Mouse (Mus musculus) cerebellum, postnatal 4 days (tissue): ENCODE data around the gene Rnf41.
A peak's percentile ranks its signal among the peaks of the same experiment; 100 is the strongest.

ENCODE experiments used
- DNase-seq, 2 experiments: peaks; one replicate each; pipeline ENCODE4 v3.0.0; 2022; ENCODE audit warnings: low spot score in 2 of 2, mixed read lengths in 1 of 2

Rnf41 gene

GRCm38 (mm10) chr10:128385902-128386301 is 25.6 kb upstream of the Rnf41 start:
- DNase-seq: no peak

DNA sequence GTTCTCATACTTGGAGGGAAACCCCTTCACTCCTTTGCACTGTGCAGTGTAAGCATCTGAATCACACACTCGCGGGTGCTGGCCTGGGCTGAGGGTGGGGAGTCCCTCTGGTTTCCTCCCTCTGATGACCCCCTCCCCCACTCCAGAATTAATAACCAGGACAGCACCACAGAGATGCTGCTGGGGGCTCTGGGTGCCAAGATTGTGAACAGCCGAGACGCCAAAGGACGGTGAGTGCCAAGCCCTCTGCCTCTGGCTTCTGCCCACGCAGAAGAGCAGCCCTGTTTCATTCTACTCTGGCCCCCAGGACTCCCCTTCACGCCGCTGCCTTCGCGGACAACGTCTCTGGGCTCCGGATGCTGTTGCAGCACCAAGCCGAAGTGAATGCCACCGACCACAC is 22.5 kb upstream of the Rnf41 start:
- peak in 1 of 2 experiments; percentile 1 for DNase-seq

DNA sequence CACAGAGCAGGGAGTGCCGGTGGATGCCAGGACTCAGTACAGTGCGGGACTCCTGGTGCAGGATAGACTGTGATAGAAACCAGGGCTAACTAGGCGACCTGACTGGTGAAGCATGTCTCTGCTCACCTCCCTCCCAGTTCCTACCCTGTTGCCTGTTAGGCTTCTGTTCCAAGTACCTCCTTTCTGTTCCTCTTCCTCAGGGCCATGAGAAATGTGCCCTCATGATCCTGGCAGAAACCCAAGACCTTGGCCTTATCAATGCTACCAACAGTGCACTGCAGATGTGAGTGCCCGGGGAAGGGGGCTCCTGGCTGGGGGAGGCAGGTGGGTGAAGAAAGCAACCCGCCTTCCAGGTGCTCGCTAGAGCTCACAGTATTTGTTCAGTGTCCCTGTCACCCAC is 21.9 kb upstream of the Rnf41 start:
- peak in 1 of 2 experiments; percentile 2 for DNase-seq

DNA sequence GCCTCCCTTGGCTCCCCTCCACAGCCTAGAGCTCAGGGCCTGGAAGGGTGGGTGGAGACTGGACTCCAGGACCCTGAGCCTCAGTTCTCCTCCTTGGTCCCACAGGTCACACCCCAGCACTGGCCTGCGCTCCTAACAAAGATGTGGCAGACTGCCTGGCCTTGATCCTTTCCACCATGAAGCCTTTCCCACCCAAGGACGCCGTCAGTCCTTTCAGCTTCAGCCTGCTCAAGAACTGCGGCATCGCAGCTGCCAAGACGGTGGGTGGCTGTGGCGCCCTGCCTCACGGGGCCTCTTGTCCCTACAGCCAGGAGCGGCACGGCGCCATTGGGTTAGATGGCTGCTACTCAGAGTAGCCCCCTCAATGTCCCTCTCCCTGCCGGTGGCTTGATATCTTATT is 21.1 kb upstream of the Rnf41 start:
- DNase-seq: no peak

GRCm38 (mm10) chr10:128391850-128392249 is 19.6 kb upstream of the Rnf41 start:
- DNase-seq: no peak

DNA sequence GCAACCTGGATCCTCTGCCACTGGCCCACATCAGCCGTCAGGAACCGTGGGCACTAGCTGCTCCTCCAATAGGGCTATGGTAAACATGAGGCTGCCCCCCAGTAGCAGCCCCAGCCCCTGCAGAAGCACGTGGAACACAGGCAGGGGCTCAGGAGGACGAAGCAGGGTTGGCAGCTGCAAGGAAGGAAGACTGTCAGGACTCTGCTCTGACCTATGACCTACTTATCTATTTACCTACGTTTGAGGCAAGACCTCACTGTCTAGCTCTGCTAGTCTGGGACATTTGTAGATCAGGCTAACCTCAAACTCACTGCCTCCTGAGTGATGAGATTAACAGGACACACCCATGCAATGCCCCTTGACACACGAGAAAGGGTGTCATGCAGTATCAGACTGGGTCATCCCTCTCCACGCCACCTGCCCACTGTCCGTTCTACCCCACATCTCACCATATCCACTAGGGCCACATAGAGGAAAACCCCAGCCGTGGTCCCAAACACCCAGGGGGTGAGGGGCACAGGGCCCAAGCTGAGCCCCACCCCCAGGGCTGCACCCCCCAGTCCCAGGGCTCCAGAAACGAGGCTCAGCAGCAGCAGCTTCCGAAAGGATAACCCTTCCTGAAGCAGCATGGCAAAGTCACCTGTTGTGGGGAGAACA is 15.3 kb upstream of the Rnf41 start:
- no peak for DNase-seq

DNA sequence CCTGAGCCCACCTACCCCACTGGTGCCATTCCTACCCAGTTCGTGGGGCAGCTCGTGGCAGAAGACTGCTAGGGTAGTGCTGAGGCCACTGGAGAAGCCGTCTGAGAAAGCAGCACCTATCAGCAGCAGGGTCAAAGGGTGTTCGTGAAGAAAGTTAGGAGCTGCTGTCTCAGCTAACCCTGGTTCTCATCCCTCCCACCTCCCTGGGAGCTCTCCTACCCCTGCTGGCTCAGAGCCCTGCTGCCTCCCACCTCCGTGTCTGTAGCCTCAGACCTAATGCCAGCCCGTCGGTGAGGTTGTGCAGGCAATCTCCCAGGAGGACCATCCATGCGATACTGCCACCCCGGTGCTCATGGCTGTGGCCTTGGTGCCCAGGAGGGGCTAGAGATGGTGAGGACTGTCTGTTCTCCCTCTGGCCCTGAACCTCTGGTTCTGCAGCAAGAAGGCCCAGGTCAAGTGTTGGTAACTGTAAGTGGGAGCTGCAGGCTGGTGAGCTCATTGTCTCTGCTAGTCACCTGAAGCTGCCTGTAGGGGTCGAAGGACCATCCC is 14.7 kb upstream of the Rnf41 start:
- DNase-seq: no peak

DNA sequence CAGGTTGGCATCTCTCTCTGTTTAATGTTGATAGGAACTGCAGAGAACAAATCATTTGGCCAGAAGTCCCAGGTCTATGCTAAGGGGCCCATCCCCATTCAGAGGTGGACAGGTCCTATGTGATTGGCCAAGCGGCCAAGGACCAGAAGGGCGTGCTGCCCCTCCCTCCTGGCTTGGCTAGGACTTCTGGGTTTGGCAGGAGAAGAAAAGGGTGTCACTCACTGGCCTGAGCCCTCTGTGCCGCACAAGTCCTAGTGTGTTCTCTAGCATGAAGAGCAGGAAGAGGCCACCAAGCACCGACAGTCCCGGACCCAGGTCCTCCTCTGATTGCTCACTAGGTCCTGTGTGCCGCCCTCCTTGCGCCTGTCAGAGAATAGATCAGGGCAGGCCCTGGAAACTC is 14.0 kb upstream of the Rnf41 start:
- DNase-seq: no peak

GRCm38 (mm10) chr10:128400338-128400737 is 11.1 kb upstream of the Rnf41 start:
- DNase-seq: no peak

- DNase-seq: no peak
These were observed 10.4 kb upstream of the Rnf41 start, which contains the start of gene Slc39a5 for GRCm38 (mm10) chr10:128401056-128401455. Slc39a5 (minus strand) TSS chr10:128401229.

DNA sequence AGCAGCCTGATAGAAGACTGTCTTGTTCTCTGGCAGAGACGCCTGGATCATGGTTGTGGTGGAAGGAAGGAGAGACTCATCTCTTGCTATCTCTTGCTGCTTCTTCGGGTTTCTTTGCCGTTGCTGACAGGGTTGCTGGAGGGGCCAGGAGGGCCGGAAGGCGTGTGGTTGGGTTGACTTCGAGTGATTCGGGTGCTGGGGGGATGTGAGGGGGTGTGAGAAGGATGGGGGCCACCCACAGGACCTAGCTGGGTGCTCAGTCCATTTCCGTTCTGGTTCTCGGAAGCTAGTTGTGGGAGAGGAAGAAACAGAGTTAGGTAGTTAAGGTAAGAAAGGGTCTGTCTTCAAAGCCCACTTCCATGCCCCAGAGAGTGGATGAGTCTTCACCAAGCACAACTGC is 9.8 kb upstream of the Rnf41 start:
- DNase-seq: no peak

DNA sequence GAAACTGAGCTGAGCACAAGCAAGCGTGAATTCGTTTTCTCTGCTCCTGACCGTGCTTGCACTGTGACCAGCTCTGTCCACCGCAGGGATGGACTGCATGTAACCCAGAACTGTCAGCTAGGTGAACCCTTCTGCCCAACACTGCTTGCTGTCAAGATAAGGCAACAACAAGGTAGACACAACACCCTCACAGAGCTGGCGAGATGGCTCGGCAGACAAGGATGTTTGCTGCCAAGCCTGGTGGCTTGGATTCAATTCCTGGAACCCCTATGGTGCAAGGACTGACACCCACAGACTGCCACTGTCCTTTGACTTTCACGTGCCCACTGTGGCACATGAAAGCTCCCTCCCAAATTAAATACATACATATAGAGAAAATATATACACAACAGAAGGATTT is 7.5 kb upstream of the Rnf41 start:
- DNase-seq: no peak

GRCm38 (mm10) chr10:128408591-128409535 is 2.6 kb upstream of the Rnf41 start:
- peak in 1 of 2 experiments; percentile 44 for DNase-seq

- peak; percentile 94 to 95 for DNase-seq
These were observed 1.5 kb upstream of the Rnf41 start for GRCm38 (mm10) chr10:128409692-128410559.

DNA sequence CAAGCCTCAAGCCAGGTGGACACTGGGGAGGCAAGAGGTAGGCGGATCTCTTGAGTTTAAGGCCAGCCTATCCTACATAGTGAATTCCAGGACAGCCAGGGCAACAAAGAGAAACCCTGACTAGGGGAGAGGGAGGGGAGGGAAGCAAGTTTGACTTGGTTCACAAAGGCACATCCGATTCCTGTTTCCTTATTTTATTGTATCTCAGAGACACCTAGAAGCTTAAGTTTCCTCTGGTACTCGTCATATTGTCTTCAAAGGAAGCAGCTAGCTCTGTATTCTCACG is 954 bp upstream of the Rnf41 start:
- DNase-seq: no peak

DNA sequence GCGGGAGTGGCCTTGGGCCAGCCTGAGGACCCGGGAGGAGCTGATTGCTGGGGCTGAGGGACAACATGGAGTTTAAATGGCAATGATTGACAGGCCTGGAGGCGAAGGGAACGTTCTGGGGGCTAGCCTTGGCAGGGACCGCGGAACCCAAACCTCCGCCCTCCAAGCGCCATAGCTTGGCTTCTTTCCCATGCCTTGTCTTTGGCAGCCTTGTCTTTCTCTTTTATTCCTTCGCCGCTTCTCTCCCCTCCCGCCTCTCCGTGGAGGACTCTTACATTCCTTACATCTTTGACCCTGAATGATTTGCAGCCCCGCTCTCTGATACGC is 561 bp downstream of the Rnf41 start:
- peak in 1 of 2 experiments; percentile 47 for DNase-seq

- DNase-seq: no peak
These were observed 1.1 kb downstream of the Rnf41 start for GRCm38 (mm10) chr10:128412558-128412957.

DNA sequence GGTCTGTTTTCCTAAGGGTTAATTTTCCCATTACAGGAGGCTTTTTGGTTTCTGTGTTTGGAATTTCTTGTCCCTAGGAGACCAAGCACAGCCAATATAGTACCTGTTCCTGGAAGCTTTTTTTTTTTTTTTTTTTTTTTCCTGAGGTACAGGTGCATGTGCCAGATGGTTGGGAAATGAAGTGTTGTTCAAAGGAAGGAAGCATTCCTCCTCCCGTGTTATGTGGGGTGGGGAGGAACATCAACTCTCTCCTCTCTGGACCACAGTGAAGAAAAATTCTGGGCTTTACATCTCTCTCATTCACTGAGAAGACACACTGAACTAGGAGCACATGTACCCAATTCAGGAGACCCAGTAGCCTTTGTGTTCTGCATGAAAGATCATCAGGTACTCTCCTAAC is 1.6 kb downstream of the Rnf41 start:
- no peak for DNase-seq

- no peak for DNase-seq
These were observed 3.4 kb downstream of the Rnf41 start for GRCm38 (mm10) chr10:128414848-128415247.

DNA sequence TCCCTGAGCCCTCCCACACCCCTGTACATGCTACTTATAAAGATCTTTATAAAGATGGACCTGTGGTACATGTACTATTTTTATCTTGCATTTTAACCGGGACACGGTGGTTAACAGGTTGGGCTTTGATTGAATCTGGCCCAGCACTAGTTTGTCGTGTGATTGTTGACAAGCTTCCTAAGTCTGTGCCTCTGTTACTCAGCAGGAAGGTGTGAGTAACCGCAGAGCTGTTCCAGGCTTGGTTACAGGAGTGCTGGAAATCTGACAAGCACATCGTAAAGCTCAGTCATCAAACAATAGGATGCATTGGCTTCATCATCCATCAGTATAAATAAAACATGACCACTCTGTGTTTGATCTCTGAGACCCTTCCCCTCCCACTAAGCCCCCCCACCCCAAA is 11.0 kb downstream of the Rnf41 start:
- DNase-seq: no peak

DNA sequence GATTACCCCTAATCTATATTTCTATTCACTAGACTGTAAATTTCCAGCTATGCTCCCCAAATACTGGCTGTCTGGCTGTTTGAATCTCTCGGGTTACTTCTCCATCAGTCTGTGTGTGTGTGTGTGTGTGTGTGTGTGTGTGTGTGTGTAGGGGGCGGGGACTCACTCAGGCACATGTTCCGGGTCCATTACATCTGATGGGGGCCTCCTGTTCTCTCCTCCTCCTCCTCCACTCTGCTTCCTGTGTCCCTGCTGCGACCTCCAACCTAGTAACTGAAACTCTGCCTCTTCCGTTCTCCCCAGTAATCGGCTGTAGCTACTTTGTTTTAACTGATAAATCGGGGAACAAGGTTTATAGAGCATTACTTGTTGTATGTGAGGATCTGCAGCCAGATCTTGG is 13.1 kb downstream of the Rnf41 start:
- DNase-seq: no peak

GRCm38 (mm10) chr10:128425260-128425659 is 13.8 kb downstream of the Rnf41 start:
- no peak for DNase-seq
